Mouse (Mus musculus) G1E (cell line): ENCODE measurements around the gene Usp36.

ENCODE experiments used
- CTCF ChIP-seq: IDR thresholded peaks from 2 replicates; pipeline ENCODE4 v1.5.1; 2012; ENCODE audit warnings: low read depth, low read length, inconsistent platforms, mixed read lengths
- POLR2AphosphoS5 ChIP-seq: IDR thresholded peaks from 2 replicates; pipeline ENCODE4 v1.6.1; 2012; ENCODE audit warnings: low read depth, low read length, inconsistent platforms; ENCODE audit not compliant: insufficient replicate concordance
- TAL1 ChIP-seq: conservative IDR thresholded peaks from 2 replicates; pipeline ENCODE4 v1.6.1; 2012; ENCODE audit warnings: low read depth, low read length, inconsistent platforms, mixed read lengths

DNA sequence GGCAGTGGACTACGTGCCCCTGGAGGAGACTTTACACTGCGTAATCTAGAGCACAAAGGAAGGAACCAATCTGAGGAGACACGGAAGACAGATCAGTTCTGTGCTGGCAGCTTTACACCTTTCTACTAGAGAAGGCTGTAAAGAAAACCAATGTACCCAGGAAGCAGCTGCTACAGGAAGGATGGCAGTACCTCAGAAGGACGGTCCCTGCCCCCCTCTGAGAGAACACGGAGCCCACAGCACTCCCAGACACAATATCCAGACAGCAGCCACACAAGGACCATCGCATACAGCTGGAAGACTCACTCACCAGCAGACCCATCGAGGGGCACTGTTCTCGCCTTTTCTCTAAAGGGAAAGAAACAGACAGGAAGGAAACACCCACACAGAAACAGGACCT lies 30.0 kb downstream of the Usp36 start:
- no peak for TF ChIP-seq CTCF
- TF ChIP-seq POLR2AphosphoS5, result no peak
- no peak for TF ChIP-seq TAL1
